ENCODE assay signal across 8 mouse cellular contexts in the genomic region with DNA sequence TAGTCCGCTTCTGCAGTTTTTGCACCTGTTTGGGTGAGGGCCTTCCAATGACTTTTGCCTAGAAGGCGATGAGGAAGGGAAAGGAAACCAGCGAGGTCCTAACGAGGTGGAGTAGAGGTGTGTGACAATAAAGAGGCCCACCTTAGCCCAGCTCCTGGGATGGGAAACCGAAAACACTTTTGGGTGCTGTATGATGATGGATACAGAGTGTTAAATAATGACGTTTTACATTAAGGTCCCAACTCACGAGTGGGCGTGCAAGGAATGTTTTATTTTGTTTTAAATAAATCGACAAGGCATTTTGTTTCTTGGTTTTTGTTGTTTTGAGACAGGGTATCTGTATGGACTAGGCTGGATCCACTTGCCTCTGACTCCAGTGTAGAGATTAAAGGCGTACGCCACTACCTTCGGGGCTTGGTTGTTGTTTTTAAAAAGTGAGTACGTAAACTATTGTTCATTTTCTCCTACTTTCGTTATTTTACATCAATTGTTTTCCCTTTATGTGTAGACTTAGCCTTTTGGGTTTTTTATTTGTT. TPM values are rescaled to one million over a fixed set of nuclear protein-coding genes. Genes with fewer than 3 reads are reported as not detected.
DNase-seq lines count a peak whose midpoint lies in the region; ATAC-seq and TF ChIP-seq lines count a peak whose summit lies in the region.

No protein-coding gene starts in this region.

- WGBS in lung, embryonic 15.5 days, result 42% methylated on average over 14 of the region's 14 CpGs
- WGBS in limb, embryonic 13.5 days, result 52% methylated on average over 14 of the region's 14 CpGs
- 41% methylated on average over 14 of the region's 14 CpGs for WGBS in small intestine, adult 2 months

- H3K27me3 ChIP-seq in lung, embryonic 15.5 days, result no peaks in the 10 kb centered on the region
- no peaks in the 10 kb centered on the region for H3K27me3 ChIP-seq in limb, embryonic 13.5 days
- H3K27me3 ChIP-seq in small intestine, adult 2 months (ENCODE audit: control insufficient read depth, insufficient read depth, low read length), result no peaks in the 10 kb centered on the region

- peak overlapping the region; percentile 54 for H3K9ac ChIP-seq in lung, embryonic 15.5 days
- H3K9ac ChIP-seq in limb, embryonic 13.5 days, result no peak overlapping the region

- H3K27ac ChIP-seq in lung, embryonic 15.5 days, result 0 out of 2 replicates have a peak overlapping the region, but pooled peaks have one; percentile 85
- H3K27ac ChIP-seq in limb, embryonic 13.5 days, result no peak overlapping the region
- no peak overlapping the region for H3K27ac ChIP-seq in small intestine, adult 2 months (ENCODE audit: insufficient read depth, low read depth, low read length)

- H3K4me3 ChIP-seq in lung, embryonic 15.5 days, result peak overlapping the region; percentile 65
- H3K4me3 ChIP-seq in limb, embryonic 13.5 days, result peak overlapping the region; percentile 66
- peak overlapping the region; percentile 74 for H3K4me3 ChIP-seq in small intestine, adult 2 months (ENCODE audit: low read depth, low read length)

- peaks cover 12% of the 10 kb centered on the region; the same call in 1 of the 2 replicates for H3K4me1 ChIP-seq in lung, embryonic 15.5 days
- peaks cover 15% of the 10 kb centered on the region for H3K4me1 ChIP-seq in limb, embryonic 13.5 days
- peaks cover 4% of the 10 kb centered on the region; the same call in 1 of the 2 replicates for H3K4me1 ChIP-seq in small intestine, adult 2 months (ENCODE audit: control insufficient read depth, insufficient read depth, insufficient read length, low read length)

- H3K9me3 ChIP-seq in lung, embryonic 15.5 days, result no peaks in the 10 kb centered on the region
- no peaks in the 10 kb centered on the region for H3K9me3 ChIP-seq in limb, embryonic 13.5 days

- TF ChIP-seq POLR2A in small intestine, adult 2 months (IDR thresholded peaks at IDR 0.05; ENCODE audit: low read depth, low read length), result 0 out of 2 replicates have a peak, but pooled peaks have one; percentile 3

- H3K36me3 ChIP-seq in lung, embryonic 15.5 days, result no peaks in the 10 kb centered on the region
- no peaks in the 10 kb centered on the region for H3K36me3 ChIP-seq in limb, embryonic 13.5 days
- no peaks in the 10 kb centered on the region for H3K36me3 ChIP-seq in small intestine, adult 2 months (ENCODE audit: control insufficient read depth, insufficient read depth, low read length)

- ATAC-seq in lung, embryonic 15.5 days (ENCODE audit: borderline replicate concordance, extremely low read depth, low FRiP score, low TSS enrichment), result peak; percentile 4; the same call in 1 of the 2 replicates
- peak; percentile 50 for ATAC-seq in erythroblast, adult 5-6 weeks (replicated peaks; ENCODE audit: low FRiP score, poor library complexity, severe bottlenecking)
- ATAC-seq in limb, embryonic 13.5 days (ENCODE audit: low FRiP score, low read depth), result no peak

- no peak for TF ChIP-seq CTCF in small intestine, adult 2 months (IDR thresholded peaks at IDR 0.05; ENCODE audit: extremely low read depth, insufficient read length, insufficient replicate concordance, low read depth, low read length)

- DNase-seq in lung, postnatal 4 days, result no peak
- DNase-seq in adrenal gland, postnatal 14 days, result no peak
- DNase-seq in yolk sac, embryonic 10.5 days (ENCODE audit: low spot score), result no peak
- no peak for DNase-seq in kidney, adult 8-10 months

- peak overlapping the region; percentile 89 for H3K4me2 ChIP-seq in lung, embryonic 15.5 days
- H3K4me2 ChIP-seq in limb, embryonic 13.5 days (replicated peaks), result peak overlapping the region; percentile 81

RNA-seq across cellular contexts. Expression of a gene that starts 0.3 kb away (rescaled TPM):
- 92.6 and 93.1 TPM in 2 replicates for polyA plus RNA-seq in lung, embryonic 15.5 days (2015; fragmentation: Nextera tagmentation; extraction: Ambion mirVana)
- total RNA-seq in erythroblast, adult 5-6 weeks (2015; ENCODE audit: low replicate concordance), result 6.1 and 7.5 TPM in 2 replicates
- total RNA-seq in erythroblast, adult 5-6 weeks (2017; ENCODE audit: low replicate concordance), result 7.4 and 8.3 TPM in 2 replicates
- polyA plus RNA-seq in limb, embryonic 13.5 days (2015; fragmentation: Nextera tagmentation; extraction: Ambion mirVana), result 78.2 and 80.9 TPM in 2 replicates
- polyA plus RNA-seq in small intestine, adult 2 months (2012; rRNA removed), result 9.4 and 18.4 TPM in 2 replicates
- 23.2 and 25.2 TPM in 2 replicates for total RNA-seq in adrenal gland, postnatal 14 days (2021)

RNA-seq across cellular contexts. Expression of a gene that starts 23.8 kb away (rescaled TPM):
- polyA plus RNA-seq in lung, embryonic 15.5 days (2015; fragmentation: Nextera tagmentation; extraction: Ambion mirVana), result 113 and 118 TPM in 2 replicates
- 20.3 and 26.1 TPM in 2 replicates for total RNA-seq in erythroblast, adult 5-6 weeks (2015; ENCODE audit: low replicate concordance)
- 14.6 and 25.5 TPM in 2 replicates for total RNA-seq in erythroblast, adult 5-6 weeks (2017; ENCODE audit: low replicate concordance)
- 145 and 148 TPM in 2 replicates for polyA plus RNA-seq in limb, embryonic 13.5 days (2015; fragmentation: Nextera tagmentation; extraction: Ambion mirVana)
- polyA plus RNA-seq in small intestine, adult 2 months (2012; rRNA removed), result 35.7 and 39.7 TPM in 2 replicates
- 118 and 121 TPM in 2 replicates for total RNA-seq in adrenal gland, postnatal 14 days (2021)

RNA-seq across cellular contexts. Expression of a gene that starts 23.9 kb away (rescaled TPM):
- polyA plus RNA-seq in lung, embryonic 15.5 days (2015; fragmentation: Nextera tagmentation; extraction: Ambion mirVana), result 10.6 and 14.0 TPM in 2 replicates
- 2.1 and 4.4 TPM in 2 replicates for total RNA-seq in erythroblast, adult 5-6 weeks (2015; ENCODE audit: low replicate concordance)
- total RNA-seq in erythroblast, adult 5-6 weeks (2017; ENCODE audit: low replicate concordance), result 2.2 and 4.5 TPM in 2 replicates
- 15.4 and 16.3 TPM in 2 replicates for polyA plus RNA-seq in limb, embryonic 13.5 days (2015; fragmentation: Nextera tagmentation; extraction: Ambion mirVana)
- 10.4 and 13.0 TPM in 2 replicates for polyA plus RNA-seq in small intestine, adult 2 months (2012; rRNA removed)
- 5.9 and 7.3 TPM in 2 replicates for total RNA-seq in adrenal gland, postnatal 14 days (2021)

RNA-seq across cellular contexts. Expression of a gene that starts 34.7 kb away (rescaled TPM):
- 37.9 and 43.0 TPM in 2 replicates for polyA plus RNA-seq in lung, embryonic 15.5 days (2015; fragmentation: Nextera tagmentation; extraction: Ambion mirVana)
- 4.8 and 9.0 TPM in 2 replicates for total RNA-seq in erythroblast, adult 5-6 weeks (2015; ENCODE audit: low replicate concordance)
- 7.3 and 10.7 TPM in 2 replicates for total RNA-seq in erythroblast, adult 5-6 weeks (2017; ENCODE audit: low replicate concordance)
- polyA plus RNA-seq in limb, embryonic 13.5 days (2015; fragmentation: Nextera tagmentation; extraction: Ambion mirVana), result 44.3 and 44.7 TPM in 2 replicates
- 6.1 and 10.6 TPM in 2 replicates for polyA plus RNA-seq in small intestine, adult 2 months (2012; rRNA removed)
- 78.2 and 82.8 TPM in 2 replicates for total RNA-seq in adrenal gland, postnatal 14 days (2021)

RNA-seq across cellular contexts. Expression of a gene that starts 57.1 kb away (rescaled TPM):
- 36.4 and 37.4 TPM in 2 replicates for polyA plus RNA-seq in lung, embryonic 15.5 days (2015; fragmentation: Nextera tagmentation; extraction: Ambion mirVana)
- total RNA-seq in erythroblast, adult 5-6 weeks (2015; ENCODE audit: low replicate concordance), result 8.6 and 18.6 TPM in 2 replicates
- 10.1 and 33.9 TPM in 2 replicates for total RNA-seq in erythroblast, adult 5-6 weeks (2017; ENCODE audit: low replicate concordance)
- polyA plus RNA-seq in limb, embryonic 13.5 days (2015; fragmentation: Nextera tagmentation; extraction: Ambion mirVana), result 37.9 and 39.3 TPM in 2 replicates
- polyA plus RNA-seq in small intestine, adult 2 months (2012; rRNA removed), result 97.6 and 354 TPM in 2 replicates
- total RNA-seq in adrenal gland, postnatal 14 days (2021), result 32.7 and 36.9 TPM in 2 replicates
